Mouse (Mus musculus) ES-E14 (cell line): ENCODE measurements at regions not wholly inside any gene's neighbourhood (a gene's known extent, or its start where the extent isn't known, plus 50 kb on each side); places are given as distances from the start of the nearest gene placed in this dataset.

ENCODE experiments used
- CHD2 ChIP-seq: IDR thresholded peaks from 2 replicates; pipeline ENCODE4 v1.6.1; 2014; ENCODE audit warnings: mild to moderate bottlenecking, low read depth, low read length, inconsistent platforms
- HCFC1 ChIP-seq: IDR thresholded peaks from 2 replicates; pipeline ENCODE4 v1.6.1; 2012; ENCODE audit warnings: low read length, inconsistent platforms, borderline replicate concordance; ENCODE audit not compliant: insufficient read depth
- MAFK ChIP-seq: IDR thresholded peaks from 2 replicates; pipeline ENCODE4 v1.6.1; 2014; ENCODE audit warnings: mild to moderate bottlenecking, low read depth, low read length, inconsistent platforms; ENCODE audit not compliant: insufficient read depth
- ZC3H11A ChIP-seq: IDR thresholded peaks from 2 replicates; pipeline ENCODE4 v1.6.1; 2012; ENCODE audit warnings: low read depth, mild to moderate bottlenecking, inconsistent platforms, low read length, borderline replicate concordance
- ZNF384 ChIP-seq: IDR thresholded peaks from 2 replicates; pipeline ENCODE4 v1.6.1; 2012; ENCODE audit warnings: low read depth, low read length, inconsistent platforms

GRCm38 (mm10) chr2:47833517-47833916, 980.4 kb upstream of the Acvr2a start:
- TF ChIP-seq ZC3H11A (no peak), CHD2 (no peak), HCFC1 (no peak), ZNF384 (no peak), MAFK (no peak)
